Mouse (Mus musculus) erythroblast, embryonic 14.5 days (primary cell): ENCODE measurements around the gene Aasdh. TPM values are rescaled to one million over a fixed set of nuclear protein-coding genes. Genes with fewer than 3 reads are reported as not detected.

Source experiments
- H3K27me3 ChIP-seq: 2 replicates; pipeline ENCODE4 v1.6.1; 2012; ENCODE audit warnings: inconsistent platforms; ENCODE audit not compliant: control insufficient read depth
- H3K36me3 ChIP-seq: 2 replicates; pipeline ENCODE4 v1.6.1; 2012; ENCODE audit warnings: mild to moderate bottlenecking, inconsistent platforms; ENCODE audit not compliant: control insufficient read depth
- H3K4me1 ChIP-seq: 2 replicates; pipeline ENCODE4 v1.6.1; 2012; ENCODE audit warnings: inconsistent platforms; ENCODE audit not compliant: control insufficient read depth
- H3K4me3 ChIP-seq: replicated peaks from 2 replicates; pipeline ENCODE3; 2012; ENCODE audit warnings: moderate library complexity, mild to moderate bottlenecking, inconsistent platforms
- H3K9me3 ChIP-seq: 2 replicates; pipeline ENCODE4 v1.6.1; 2012; ENCODE audit warnings: low read length, inconsistent platforms, mixed read lengths; ENCODE audit not compliant: control insufficient read depth
- GATA1 ChIP-seq: IDR thresholded peaks from 2 replicates; pipeline ENCODE4 v1.6.1; 2012; ENCODE audit warnings: low read length, inconsistent platforms, mixed read lengths
- TAL1 ChIP-seq: IDR thresholded peaks from 3 replicates; pipeline ENCODE4 v1.6.1; 2012; ENCODE audit warnings: low read length, inconsistent platforms, mixed read lengths
- polyA plus RNA-seq: library from polyadenylated mRNA; stranded (reverse); fragments of >175 nt; gene quantifications from 2 replicates; pipeline ENCODE4 v1.2.3, GENCODE M21; 2012

Aasdh gene
- polyA plus RNA-seq, 1 experiment, result 0.08 TPM

DNA sequence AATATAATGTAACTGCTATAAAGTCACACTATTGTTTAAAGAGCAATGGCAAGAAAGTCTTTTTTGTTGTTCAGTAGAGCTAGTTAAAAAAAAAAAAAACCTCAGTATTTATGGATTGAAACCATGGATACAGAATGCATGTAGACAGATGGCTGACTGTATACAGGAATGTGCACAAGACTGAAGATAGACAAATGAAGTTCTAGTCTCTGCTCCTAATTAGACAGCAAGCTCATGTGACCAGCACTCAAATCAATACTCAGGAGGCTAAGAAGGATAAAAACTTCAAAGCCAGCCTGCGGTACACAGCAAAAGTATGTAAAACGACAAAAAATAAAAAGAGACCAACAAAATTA is 40.3 kb upstream of the Aasdh start:
- Histone ChIP-seq H3K4me3 (no peak overlapping the region), H3K36me3 (peaks cover 44% of the 10 kb centered on the region), H3K9me3 (no peaks in the 10 kb centered on the region), H3K4me1 (peaks cover 55% of the 10 kb centered on the region), H3K27me3 (no peaks in the 10 kb centered on the region)
- TF ChIP-seq TAL1 (no peak), GATA1 (no peak)

GRCm38 (mm10) chr5:76944965-76945677 is 39.8 kb upstream of the Aasdh start:
- no peak overlapping the region for H3K4me3 ChIP-seq
- H3K9me3 ChIP-seq, result no peaks in the 10 kb centered on the region
- TF ChIP-seq TAL1 (no peak), GATA1 (no peak)
- H3K36me3 ChIP-seq, result peaks cover 49% of the 10 kb centered on the region
- H3K4me1 ChIP-seq, result peaks cover 52% of the 10 kb centered on the region
- no peaks in the 10 kb centered on the region for H3K27me3 ChIP-seq

DNA sequence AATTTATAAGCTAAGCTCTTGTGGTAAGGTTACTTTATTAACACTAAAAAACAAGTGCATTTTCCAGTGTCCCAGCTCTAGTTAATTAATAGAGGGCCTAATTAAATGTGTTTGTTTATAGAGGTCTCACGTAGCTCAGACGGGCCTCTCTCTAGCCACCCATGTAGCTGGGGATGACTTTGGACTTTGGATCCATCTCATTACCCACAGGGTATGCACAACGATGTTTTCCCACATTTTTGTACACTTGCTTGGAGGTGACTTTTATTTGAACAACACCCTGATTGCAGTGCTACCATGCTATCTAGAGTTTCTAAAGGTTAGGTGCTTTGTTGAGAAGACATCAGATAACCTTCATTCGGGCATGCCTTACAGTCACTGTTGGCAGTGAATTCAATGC is 37.2 kb upstream of the Aasdh start:
- peaks cover 42% of the 10 kb centered on the region for H3K36me3 ChIP-seq
- no peaks in the 10 kb centered on the region for H3K9me3 ChIP-seq
- peaks cover 35% of the 10 kb centered on the region for H3K4me1 ChIP-seq
- TF ChIP-seq TAL1, result no peak
- TF ChIP-seq GATA1, result no peak
- H3K27me3 ChIP-seq, result no peaks in the 10 kb centered on the region
- no peak overlapping the region for H3K4me3 ChIP-seq

GRCm38 (mm10) chr5:76941975-76942374 is 36.7 kb upstream of the Aasdh start:
- Histone ChIP-seq H3K27me3 (no peaks in the 10 kb centered on the region), H3K4me3 (no peak overlapping the region), H3K36me3 (peaks cover 36% of the 10 kb centered on the region), H3K9me3 (no peaks in the 10 kb centered on the region), H3K4me1 (peaks cover 30% of the 10 kb centered on the region)
- TF ChIP-seq GATA1 (no peak), TAL1 (no peak)

- Histone ChIP-seq H3K4me1 (peaks cover 24% of the 10 kb centered on the region), H3K36me3 (peaks cover 28% of the 10 kb centered on the region), H3K27me3 (no peaks in the 10 kb centered on the region), H3K9me3 (no peaks in the 10 kb centered on the region), H3K4me3 (no peak overlapping the region)
- no peak for TF ChIP-seq GATA1
- TF ChIP-seq TAL1, result no peak
Measured at GRCm38 (mm10) chr5:76939717-76940116, 34.4 kb upstream of the Aasdh start.

DNA sequence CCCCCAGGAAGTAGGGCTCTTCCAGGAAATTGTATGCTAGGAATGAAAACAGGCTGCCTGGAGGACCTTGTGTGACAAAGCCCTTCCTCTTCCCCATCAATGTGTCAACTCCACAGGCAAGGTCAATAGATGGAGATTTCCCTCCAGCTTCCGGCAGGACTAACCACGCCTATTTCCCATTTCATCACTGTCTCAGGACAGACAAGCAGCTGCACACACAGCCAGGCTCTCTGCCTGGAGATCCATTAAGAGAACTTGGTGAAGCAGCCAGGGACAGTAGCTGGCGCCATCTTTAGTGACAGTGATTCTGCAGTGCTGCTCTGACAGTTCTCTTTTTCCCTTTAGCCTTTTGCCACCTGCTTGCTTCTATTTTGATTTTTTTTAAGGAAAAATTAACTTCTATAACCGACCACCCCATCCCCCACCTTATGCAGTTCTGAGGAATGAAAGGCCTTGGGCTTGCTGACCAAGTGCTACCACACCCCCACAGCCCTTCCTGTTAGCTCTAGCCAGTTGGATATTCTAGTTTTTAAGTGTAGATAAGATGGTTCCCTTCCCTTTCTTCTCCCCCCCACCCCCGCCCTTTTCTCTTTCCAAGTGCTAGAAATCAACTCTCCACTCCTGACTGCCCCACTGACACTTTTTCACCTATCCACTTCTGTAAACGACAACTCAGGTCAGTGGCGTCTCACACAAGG is 24.0 kb upstream of the Aasdh start:
- Histone ChIP-seq H3K4me3 (no peak overlapping the region), H3K36me3 (peaks cover 43% of the 10 kb centered on the region), H3K9me3 (no peaks in the 10 kb centered on the region), H3K27me3 (no peaks in the 10 kb centered on the region), H3K4me1 (peaks cover 16% of the 10 kb centered on the region)
- no peak for TF ChIP-seq GATA1
- TF ChIP-seq TAL1, result no peak

GRCm38 (mm10) chr5:76928124-76928832 is 23.0 kb upstream of the Aasdh start:
- peaks cover 16% of the 10 kb centered on the region for H3K4me1 ChIP-seq
- TF ChIP-seq TAL1 (no peak), GATA1 (no peak)
- H3K27me3 ChIP-seq, result no peaks in the 10 kb centered on the region
- no peak overlapping the region for H3K4me3 ChIP-seq
- H3K9me3 ChIP-seq, result no peaks in the 10 kb centered on the region
- H3K36me3 ChIP-seq, result peaks cover 53% of the 10 kb centered on the region

DNA sequence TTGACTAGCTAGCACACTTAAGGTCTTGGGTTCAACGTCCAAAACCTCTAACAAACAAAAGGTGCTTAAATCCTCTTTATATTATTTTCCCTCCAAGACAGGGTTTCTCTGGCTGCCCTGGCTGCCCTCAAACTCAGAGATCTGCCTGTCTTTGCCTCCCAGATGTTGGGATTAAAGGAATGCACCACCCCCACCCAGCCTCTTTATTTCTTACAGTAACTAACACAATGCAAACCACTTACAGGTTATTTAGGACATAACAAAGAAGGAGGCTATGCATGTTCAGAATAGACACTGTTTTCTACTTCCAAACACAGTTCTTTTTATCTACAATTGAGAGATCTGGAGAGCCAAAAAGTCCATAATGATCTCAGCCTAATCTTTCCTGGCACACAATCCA is 19.0 kb upstream of the Aasdh start:
- H3K4me3 ChIP-seq, result no peak overlapping the region
- H3K36me3 ChIP-seq, result peaks cover 88% of the 10 kb centered on the region
- TF ChIP-seq GATA1 (no peak), TAL1 (no peak)
- peaks cover 8% of the 10 kb centered on the region for H3K4me1 ChIP-seq
- no peaks in the 10 kb centered on the region for H3K27me3 ChIP-seq
- no peaks in the 10 kb centered on the region for H3K9me3 ChIP-seq

DNA sequence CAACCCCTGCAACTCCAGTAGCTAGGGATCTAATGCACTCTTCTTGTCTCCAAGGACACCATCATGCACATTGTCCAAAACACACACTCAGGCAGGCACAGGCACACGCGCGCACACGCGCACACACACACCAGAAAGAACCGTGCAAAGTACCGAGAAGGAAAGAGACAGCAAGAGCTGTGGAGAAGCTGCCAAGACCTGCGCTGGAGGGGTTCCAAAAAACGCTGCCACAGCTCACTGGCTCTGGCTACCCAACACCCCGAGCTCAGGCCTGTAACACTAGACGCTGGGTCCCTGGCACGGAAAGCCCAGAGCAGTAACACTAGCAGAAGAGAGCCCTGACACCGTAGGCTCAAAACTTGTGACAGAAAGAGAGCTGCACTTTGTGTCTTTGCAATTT is 18.1 kb upstream of the Aasdh start:
- Histone ChIP-seq H3K4me3 (no peak overlapping the region), H3K9me3 (no peaks in the 10 kb centered on the region), H3K27me3 (no peaks in the 10 kb centered on the region), H3K36me3 (peaks cover 92% of the 10 kb centered on the region), H3K4me1 (peaks cover 4% of the 10 kb centered on the region)
- TF ChIP-seq TAL1, result no peak
- no peak for TF ChIP-seq GATA1
